Mouse (Mus musculus) liver, postnatal 0 days (tissue): ENCODE measurements around the gene Polr1e.

Source experiments
- CTCF ChIP-seq: sonication (generic); IDR thresholded peaks from 2 replicates; pipeline ENCODE4 v1.5.1; 2016; ENCODE audit warnings: antibody characterized with exemption, low read depth
- EP300 ChIP-seq: IDR thresholded peaks from 2 replicates; pipeline ENCODE4 v1.6.1; 2016; ENCODE audit warnings: antibody characterized with exemption, low read depth, mild to moderate bottlenecking

DNA sequence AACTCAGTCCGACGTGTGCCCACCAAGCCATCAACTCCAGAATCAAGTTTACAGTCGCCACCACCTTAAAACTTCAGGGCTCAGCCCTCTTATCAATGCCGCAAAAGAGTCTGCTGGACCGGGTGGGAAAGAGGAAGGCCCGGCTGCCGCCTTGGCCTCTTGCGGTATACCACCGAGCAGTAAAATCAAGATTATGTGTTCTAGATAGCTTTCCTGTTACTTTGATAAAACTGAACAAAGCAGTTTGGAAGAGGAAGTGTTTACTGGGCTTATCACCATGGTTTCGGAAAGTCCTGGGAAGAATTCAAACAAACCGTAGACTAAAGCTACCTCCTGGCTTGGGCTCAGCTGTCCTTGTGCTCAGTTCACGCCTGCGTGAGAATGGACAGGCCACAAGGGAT is 5.4 kb upstream of the Polr1e start:
- TF ChIP-seq CTCF, result no peak
- TF ChIP-seq EP300, result peak; percentile 13; the same call in 1 of the 2 replicates
